In the genomic region with DNA sequence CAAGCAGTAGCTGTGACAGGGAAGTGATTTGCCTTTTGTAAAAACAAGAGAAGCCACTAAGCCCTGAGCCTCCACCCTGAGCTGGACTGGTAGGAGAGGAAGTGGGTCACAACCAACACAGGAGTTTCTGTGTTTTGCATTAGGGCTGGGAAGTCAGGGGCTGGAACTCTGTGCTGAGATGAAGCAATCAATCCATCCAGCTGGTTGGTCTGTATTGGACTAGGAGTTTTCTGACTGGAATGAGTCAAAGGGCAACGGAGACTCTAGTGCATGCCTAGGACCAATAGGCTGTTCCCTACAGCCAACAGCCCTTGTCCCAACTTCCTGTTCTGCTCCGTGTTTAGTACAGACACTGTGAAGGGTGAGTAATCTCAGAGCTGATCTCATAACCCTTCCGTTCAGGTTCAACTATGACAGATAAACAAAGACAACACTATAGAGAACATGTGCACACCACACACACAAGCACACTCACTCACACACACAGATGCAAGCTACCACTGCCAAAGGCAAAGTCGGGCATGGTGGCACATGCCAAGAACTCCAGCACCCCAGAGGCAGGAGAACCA, we compare ENCODE assay signal across 9 mouse cellular contexts. TPM values are rescaled to one million over a fixed set of nuclear protein-coding genes. Genes with fewer than 3 reads are reported as not detected.
DNase-seq lines count a peak whose midpoint lies in the region; ATAC-seq and TF ChIP-seq lines count a peak whose summit lies in the region.
"Had no signal": no experiment of that assay in that cellular context is flagged by ENCODE, and none has a peak within 500 bp of the region (broad histone marks: within the 10 kb centered on the region; RNA-seq: fewer than 3 reads in every experiment).

No protein-coding gene starts in this region.

- DNase-seq in gastrocnemius, postnatal 25 days: peak; percentile 48
- no peak for DNase-seq in gastrocnemius, postnatal 4 days (ENCODE audit: low spot score in 2 of 2)
- DNase-seq in lung, postnatal 4 days: peak; percentile 70 to 72
- no peak for DNase-seq in stomach, postnatal 0 days (ENCODE audit: low spot score)
- no peak for DNase-seq in right cerebral cortex, postnatal 10 days (ENCODE audit: low spot score in 2 of 2)
- DNase-seq in right cerebral cortex, postnatal 4 days: no peak

- H3K36me3 ChIP-seq in hindbrain, embryonic 13.5 days: no peaks in the 10 kb centered on the region
- H3K36me3 ChIP-seq in stomach, postnatal 0 days (ENCODE audit: control insufficient read depth, insufficient read depth, low read length): no peaks in the 10 kb centered on the region

- no peak for TF ChIP-seq CTCF in bone marrow macrophage, adult 2 months (IDR thresholded peaks at IDR 0.05; ENCODE audit: low read depth, low read length)
- no peak for TF ChIP-seq CTCF in stomach, postnatal 0 days (IDR thresholded peaks at IDR 0.05; ENCODE audit: low read depth)

- H3K4me3 ChIP-seq in bone marrow macrophage, adult 2 months (ENCODE audit: insufficient read depth, low read length): peak overlapping the region; percentile 31
- no peak overlapping the region for H3K4me3 ChIP-seq in hindbrain, embryonic 13.5 days
- no peak overlapping the region for H3K4me3 ChIP-seq in stomach, postnatal 0 days (ENCODE audit: low read depth, low read length)

- no peak for TF ChIP-seq POLR2A in bone marrow macrophage, adult 2 months (IDR thresholded peaks at IDR 0.05; ENCODE audit: borderline replicate concordance, low read depth, low read length)

- no peak overlapping the region for H3K4me2 ChIP-seq in hindbrain, embryonic 13.5 days
- no peak overlapping the region for H3K4me2 ChIP-seq in stomach, postnatal 0 days (replicated peaks; ENCODE audit: low read depth)

- WGBS in hindbrain, embryonic 13.5 days: 65% methylated on average over 4 of the region's 4 CpGs
- 33% methylated on average over 4 of the region's 4 CpGs for WGBS in stomach, postnatal 0 days

- H3K27me3 ChIP-seq in hindbrain, embryonic 13.5 days: no peaks in the 10 kb centered on the region
- H3K27me3 ChIP-seq in stomach, postnatal 0 days (ENCODE audit: control insufficient read depth, insufficient read depth, low read length): no peaks in the 10 kb centered on the region

- no peak for ATAC-seq in hindbrain, embryonic 13.5 days (ENCODE audit: low FRiP score)
- peak; percentile 46 for ATAC-seq in stomach, postnatal 0 days (ENCODE audit: low FRiP score, low TSS enrichment)

- H3K9ac ChIP-seq in hindbrain, embryonic 13.5 days: no peak overlapping the region
- no peak overlapping the region for H3K9ac ChIP-seq in stomach, postnatal 0 days (ENCODE audit: low read length)

- peak overlapping the region; percentile 95 for H3K27ac ChIP-seq in bone marrow macrophage, adult 2 months (ENCODE audit: insufficient read depth, low read depth, low read length)
- peak overlapping the region; percentile 96 for H3K27ac ChIP-seq in hindbrain, embryonic 13.5 days
- H3K27ac ChIP-seq in stomach, postnatal 0 days (replicated peaks): peak overlapping the region; percentile 99

- no peak for TF ChIP-seq EP300 in stomach, postnatal 0 days (optimal IDR thresholded peaks at IDR 0.05)

- no peaks in the 10 kb centered on the region for H3K9me3 ChIP-seq in hindbrain, embryonic 13.5 days
- H3K9me3 ChIP-seq in stomach, postnatal 0 days (ENCODE audit: control insufficient read depth, low read length): no peaks in the 10 kb centered on the region

- H3K4me1 ChIP-seq in bone marrow macrophage, adult 2 months (ENCODE audit: control insufficient read depth, insufficient read depth, low read length): peaks cover 63% of the 10 kb centered on the region
- peaks cover 84% of the 10 kb centered on the region for H3K4me1 ChIP-seq in hindbrain, embryonic 13.5 days (replicated peaks)
- peaks cover 38% of the 10 kb centered on the region for H3K4me1 ChIP-seq in stomach, postnatal 0 days (replicated peaks; ENCODE audit: control insufficient read depth, insufficient read depth)

RNA-seq across cellular contexts. Expression of a gene that starts 13.6 kb away (rescaled TPM):
- 10 to 100 TPM; 15.1 to 27.0 TPM for total RNA-seq in gastrocnemius, postnatal 25 days (2021)
- total RNA-seq in gastrocnemius, postnatal 4 days (2021): 10 to 100 TPM; 22.4 to 26.7 TPM
- 52.4 and 54.4 TPM in 2 replicates for polyA plus RNA-seq in bone marrow macrophage, adult 2 months (2012; ENCODE audit: insufficient read depth, insufficient read length, missing spikeins)
- 57.4 and 63.4 TPM in 2 replicates for polyA plus RNA-seq in hindbrain, embryonic 13.5 days (2015; fragmentation: Nextera tagmentation; extraction: Ambion mirVana)
- polyA plus RNA-seq in stomach, postnatal 0 days (2015; fragmentation: Nextera tagmentation; extraction: Ambion mirVana): 85.9 and 96.8 TPM in 2 replicates

RNA-seq across cellular contexts. Expression of a gene that starts 28.3 kb away (rescaled TPM):
- total RNA-seq in gastrocnemius, postnatal 25 days (2021): 100 to 1,000 TPM in 1 of 2 experiments, 10 to 100 TPM in 1; 33.0 to 107 TPM
- 100 to 1,000 TPM; 108 to 184 TPM for total RNA-seq in gastrocnemius, postnatal 4 days (2021)
- not detected in 2 replicates for polyA plus RNA-seq in bone marrow macrophage, adult 2 months (2012; ENCODE audit: insufficient read depth, insufficient read length, missing spikeins)
- 7.3 and 7.6 TPM in 2 replicates for polyA plus RNA-seq in hindbrain, embryonic 13.5 days (2015; fragmentation: Nextera tagmentation; extraction: Ambion mirVana)
- 7.9 and 9.0 TPM in 2 replicates for polyA plus RNA-seq in stomach, postnatal 0 days (2015; fragmentation: Nextera tagmentation; extraction: Ambion mirVana)

RNA-seq across cellular contexts. Expression of a gene that starts 45.7 kb away (rescaled TPM):
- not detected for total RNA-seq in gastrocnemius, postnatal 25 days (2021)
- total RNA-seq in gastrocnemius, postnatal 4 days (2021): under 1 TPM; 0.16 to 0.27 TPM
- polyA plus RNA-seq in bone marrow macrophage, adult 2 months (2012; ENCODE audit: insufficient read depth, insufficient read length, missing spikeins): not detected in 2 replicates
- 0.30 and 0.35 TPM in 2 replicates for polyA plus RNA-seq in hindbrain, embryonic 13.5 days (2015; fragmentation: Nextera tagmentation; extraction: Ambion mirVana)
- polyA plus RNA-seq in stomach, postnatal 0 days (2015; fragmentation: Nextera tagmentation; extraction: Ambion mirVana): 38.5 and 45.1 TPM in 2 replicates
- polyA plus RNA-seq: large intestine, adult 2 months had no signal

Comparison
In these comparisons a context has a peak if more than half of its experiments do, and no peak if none do; other contexts are left out.
1. DNase-seq: peak in gastrocnemius, postnatal 25 days (single experiment) and lung, postnatal 4 days (2 of 2); none in gastrocnemius, postnatal 4 days (0 of 2), stomach, postnatal 0 days (single experiment), right cerebral cortex, postnatal 10 days (0 of 2) and right cerebral cortex, postnatal 4 days (single experiment).
2. RNA of a gene that starts 45.7 kb away (polyA plus RNA-seq): 38.5 to 45.1 TPM in stomach, postnatal 0 days; 0.30 to 0.35 TPM in hindbrain, embryonic 13.5 days and not detected in bone marrow macrophage, adult 2 months; every median in the first group is over 10 times any median in the second.
3. Peak in every context shown above with its lines, with median percentiles within 50 percentile points of each other: H3K27ac ChIP-seq.